Mouse (Mus musculus): ENCODE measurements around the gene Ryk. TPM values are rescaled to one million over a fixed set of nuclear protein-coding genes. Genes with fewer than 3 reads are reported as not detected.

Ryk gene
- 66.2 and 83.5 TPM in 2 replicates for polyA plus RNA-seq (2012; rRNA removed; ENCODE audit: low replicate concordance)

GRCm38 (mm10) chr9:102834742-102835591 is at the start of gene Ryk:
Gene Ryk (plus strand): TSS chr9:102834917.

Other genes with a start within 250 kb of the Ryk start
- 78.7 and 88.1 TPM in 2 replicates for gene Anapc13, start 208.6 kb upstream of the Ryk start, polyA plus RNA-seq (2012; rRNA removed; ENCODE audit: low replicate concordance)
- gene Cep63, start 208.4 kb upstream of the Ryk start, polyA plus RNA-seq (2012; rRNA removed; ENCODE audit: low replicate concordance): 4.9 and 6.3 TPM in 2 replicates
- gene Amotl2, start 118.2 kb upstream of the Ryk start, polyA plus RNA-seq (2012; rRNA removed; ENCODE audit: low replicate concordance): 41.8 and 124 TPM in 2 replicates
- gene Slco2a1, start 153.8 kb downstream of the Ryk start, polyA plus RNA-seq (2012; rRNA removed; ENCODE audit: low replicate concordance): 7.2 and 18.6 TPM in 2 replicates